Mouse (Mus musculus): ENCODE measurements around the gene Spag4.

DNA sequence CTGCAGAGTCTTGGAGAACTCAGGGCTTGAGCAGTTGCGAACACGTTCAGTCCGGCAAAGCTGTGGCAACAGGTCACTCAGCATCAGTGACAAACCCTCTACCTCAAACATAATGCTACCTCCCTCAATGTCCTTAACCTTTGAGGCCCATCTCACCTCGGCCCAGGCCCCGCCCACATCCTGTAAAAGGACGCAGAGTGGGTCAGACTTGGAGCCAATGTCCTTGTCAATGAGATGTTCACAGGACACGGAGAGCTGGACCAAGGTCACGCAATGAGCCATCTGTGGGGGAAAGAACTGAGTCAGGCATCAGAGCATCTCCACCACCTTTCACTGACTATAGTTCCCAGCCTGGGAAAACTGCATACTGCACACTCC lies 14.2 kb downstream of the Spag4 start:
- no peak for TF ChIP-seq CTCF (IDR thresholded peaks at IDR 0.05; ENCODE audit: low read depth, low read length)
- TF ChIP-seq GATA1 (IDR thresholded peaks at IDR 0.05; ENCODE audit: borderline replicate concordance, low read length): no peak
- no peak for TF ChIP-seq TAL1 (conservative IDR thresholded peaks at IDR 0.05; ENCODE audit: low read depth, low read length)

Data from G1E (cell line).